Mouse (Mus musculus): ENCODE measurements around the gene Armc12.

DNA sequence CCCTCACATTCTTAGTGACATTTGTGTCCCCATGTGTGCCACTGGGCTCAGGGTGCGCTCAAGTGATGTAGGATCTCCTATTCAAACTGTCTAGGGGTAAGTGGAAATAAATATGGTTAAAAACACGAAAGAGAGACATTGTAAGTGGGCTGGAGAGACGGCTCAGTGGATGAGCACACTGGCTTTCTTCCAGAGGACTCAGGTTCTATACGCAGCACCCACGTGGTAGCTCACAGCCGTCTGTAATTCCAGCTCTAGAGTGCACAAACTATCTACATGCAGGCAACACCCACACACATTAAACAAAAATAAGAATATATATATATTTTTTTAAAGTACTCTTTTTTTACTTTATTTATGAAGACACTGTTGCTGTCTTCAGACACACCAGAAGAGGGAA, 42.3 kb downstream of the Armc12 start:
- no peak for TF ChIP-seq POLR2A (IDR thresholded peaks at IDR 0.05; ENCODE audit: control insufficient read depth, extremely low read depth, insufficient read depth, low read length, poor library complexity)
- TF ChIP-seq CTCF (IDR thresholded peaks at IDR 0.05; ENCODE audit: borderline replicate concordance, control insufficient read depth, extremely low read depth, insufficient read depth, low read length, poor library complexity): no peak
